Mouse (Mus musculus) Muller cell, postnatal 12 days (primary cell): ENCODE data around the gene Omt2a.
"Not testable (repeated sequence)": the region's sequence is repeated elsewhere in the genome, so short reads cannot be mapped to it uniquely, and the experiment has no call there.

Experiments used
- DNase-seq: peaks from one replicate; pipeline ENCODE4 v3.0.0-alpha.2; 2015; ENCODE audit errors: inconsistent ontology term

Omt2a gene

GRCm38 (mm10) chr9:78314696-78315095 is at the start of gene Omt2a:
Omt2a (minus strand) TSS chr9:78314796.
- no peak for DNase-seq

DNA sequence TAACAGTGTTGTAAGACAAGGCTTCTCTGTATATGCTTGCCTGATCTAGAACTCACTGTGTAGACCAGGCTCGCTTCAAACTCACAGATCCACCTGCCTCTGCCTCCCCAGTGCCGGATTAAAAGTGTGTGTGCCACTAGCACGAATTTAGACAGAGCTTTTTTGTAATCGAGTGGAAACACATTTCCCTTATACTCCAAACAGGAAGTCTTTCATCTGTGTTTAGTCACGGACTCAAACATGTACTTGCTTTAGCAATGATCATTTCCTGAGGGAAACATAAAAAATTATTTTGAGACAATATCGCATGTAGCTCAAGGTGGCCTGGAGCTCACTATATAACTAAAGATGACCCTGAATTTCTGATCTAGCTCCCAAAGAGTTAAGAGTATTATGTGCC is 48.8 kb upstream of the Omt2a start:
- DNase-seq = no peak

GRCm38 (mm10) chr9:78360484-78360872 is 45.9 kb upstream of the Omt2a start:
- DNase-seq = no peak

- DNase-seq = no peak
These were observed 45.3 kb upstream of the Omt2a start for GRCm38 (mm10) chr9:78359750-78360483.

- peak; percentile 41 for DNase-seq
These were observed 43.5 kb upstream of the Omt2a start for GRCm38 (mm10) chr9:78358053-78358452.

- DNase-seq = no peak
These were observed 41.0 kb upstream of the Omt2a start, which contains the start of gene Gsta2 for GRCm38 (mm10) chr9:78355611-78356010. Gsta2 (minus strand) TSS chr9:78355788.

GRCm38 (mm10) chr9:78354665-78355578 is 40.3 kb upstream of the Omt2a start:
- DNase-seq = no peak

GRCm38 (mm10) chr9:78351504-78352220 is 37.1 kb upstream of the Omt2a start:
- no peak for DNase-seq

DNA sequence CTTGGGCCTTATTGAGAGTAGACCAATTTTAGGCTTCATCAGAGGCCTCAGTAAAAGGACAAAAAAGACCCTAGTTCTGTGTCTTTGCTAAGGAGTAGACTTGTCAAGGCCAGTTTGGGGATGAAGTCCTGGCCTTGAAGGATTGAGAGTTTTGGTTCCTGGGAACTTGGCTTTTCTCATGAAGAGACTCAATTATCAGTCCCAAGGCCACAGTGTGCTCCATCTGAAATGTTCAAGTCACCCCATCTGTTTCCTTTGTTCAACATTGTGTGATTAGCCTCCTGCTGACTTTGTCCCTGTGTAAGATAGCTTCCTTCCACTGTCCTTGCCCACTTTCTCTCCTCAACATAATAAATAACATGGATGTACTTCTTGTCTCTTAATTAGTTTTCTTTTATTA is 35.4 kb upstream of the Omt2a start:
- not testable (repeated sequence) for DNase-seq

DNA sequence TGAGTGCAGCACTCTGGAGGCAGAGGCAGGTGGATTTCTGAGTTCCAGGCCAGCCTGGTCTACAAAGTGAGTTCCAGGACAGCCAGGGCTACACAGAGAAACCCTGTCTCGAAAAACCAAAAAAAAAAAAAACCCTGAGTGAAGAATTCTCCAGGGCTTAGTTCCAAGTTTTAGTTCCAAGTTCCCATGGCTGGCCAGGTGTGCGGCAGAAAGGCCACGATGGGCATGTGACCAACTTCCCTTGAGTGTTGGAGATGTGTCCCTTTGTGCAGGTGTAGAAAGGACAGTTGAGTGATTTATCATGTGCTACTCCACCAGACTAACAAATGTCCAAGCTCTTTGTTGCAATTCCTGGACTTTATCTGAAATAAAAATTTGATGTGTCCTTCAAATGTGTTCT is 34.5 kb upstream of the Omt2a start:
- not testable (repeated sequence) for DNase-seq

- peak; percentile 31 for DNase-seq
These were observed 33.8 kb upstream of the Omt2a start for GRCm38 (mm10) chr9:78348206-78349004.

DNA sequence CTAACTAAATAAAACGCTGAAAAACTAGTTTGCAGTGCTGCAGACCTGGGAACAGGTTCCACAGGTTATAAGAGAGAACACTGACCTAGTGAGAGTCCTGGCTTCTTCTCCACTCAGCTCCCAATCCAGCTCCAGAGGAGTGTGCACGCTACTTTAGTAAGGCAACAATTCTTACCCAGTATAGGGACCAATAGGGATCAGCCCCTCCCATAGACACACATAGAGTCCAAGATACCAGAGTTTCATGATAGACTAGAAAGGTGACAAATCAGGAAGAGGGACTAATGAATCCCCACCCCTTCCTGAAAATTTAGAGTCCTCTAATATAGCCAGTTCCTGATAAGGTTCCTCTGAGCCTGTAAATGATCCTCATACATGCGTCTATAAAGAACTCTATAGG is 32.4 kb upstream of the Omt2a start:
- DNase-seq = no peak

GRCm38 (mm10) chr9:78345235-78345634 is 30.6 kb upstream of the Omt2a start:
- DNase-seq = not testable (repeated sequence)

GRCm38 (mm10) chr9:78343055-78343454 is 28.5 kb upstream of the Omt2a start:
- not testable (repeated sequence) for DNase-seq

GRCm38 (mm10) chr9:78342494-78342893 is 27.9 kb upstream of the Omt2a start:
- not testable (repeated sequence) for DNase-seq

DNA sequence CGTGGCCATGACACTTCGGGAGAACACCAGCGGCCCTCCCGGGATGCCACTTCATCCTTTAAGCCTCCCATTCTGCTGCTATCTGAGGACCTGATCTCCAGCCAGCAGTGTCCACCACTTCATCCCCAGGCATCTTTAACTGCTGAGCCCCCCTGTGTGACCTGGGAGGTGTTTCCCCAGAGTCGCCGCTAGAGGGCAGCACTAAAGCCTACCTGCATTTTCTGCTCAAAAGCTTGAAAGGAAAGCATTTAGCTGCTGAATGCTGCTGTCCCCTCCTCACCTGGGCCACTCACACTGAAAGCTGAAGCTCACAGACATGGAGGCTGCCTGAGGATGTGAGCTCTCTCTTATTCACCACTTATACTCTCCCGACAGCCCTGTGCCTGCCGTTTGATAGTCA is 25.7 kb upstream of the Omt2a start:
- DNase-seq = peak; percentile 10

- DNase-seq = peak; percentile 61
These were observed 22.5 kb upstream of the Omt2a start for GRCm38 (mm10) chr9:78337050-78337449.

GRCm38 (mm10) chr9:78327289-78327688 is 12.7 kb upstream of the Omt2a start, which contains the start of gene Omt2b:
Omt2b (plus strand) TSS chr9:78327589.
- DNase-seq = not testable (repeated sequence)

- peak; percentile 14 for DNase-seq
These were observed 4.9 kb upstream of the Omt2a start for GRCm38 (mm10) chr9:78319499-78319898.

GRCm38 (mm10) chr9:78308122-78308521 is 6.5 kb downstream of the Omt2a start:
- not testable (repeated sequence) for DNase-seq

DNA sequence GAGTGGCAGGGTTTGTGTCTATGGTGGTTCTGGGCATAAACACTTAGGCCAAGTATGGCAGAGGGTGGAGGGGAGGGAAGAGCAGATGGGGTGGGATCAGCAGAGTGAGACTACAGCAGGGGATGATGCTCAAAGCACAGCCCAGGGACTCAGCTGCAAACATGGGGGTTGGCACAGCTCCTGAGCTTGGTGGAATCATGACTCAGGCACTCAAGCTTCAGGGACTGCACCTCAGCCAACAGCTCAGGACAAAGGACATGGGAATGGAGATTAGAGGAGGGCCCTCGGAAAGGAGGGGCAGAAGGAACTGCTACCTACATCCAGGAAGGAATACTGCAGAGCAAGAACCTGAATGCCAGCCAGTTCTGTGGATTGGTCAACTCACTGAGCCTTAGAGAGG is 15.5 kb downstream of the Omt2a start:
- not testable (repeated sequence) for DNase-seq
